Mouse (Mus musculus) lung, adult 2 months (tissue): ENCODE measurements around the gene 4933434E20Rik. TPM values are rescaled to one million over a fixed set of nuclear protein-coding genes. Genes with fewer than 3 reads are reported as not detected.

Experiments
- DNase-seq: peaks from one replicate; pipeline ENCODE4 v3.0.0; 2022
- H3K4me1 ChIP-seq: fragments of 200-500 bp; 2 replicates; pipeline ENCODE4 v1.6.1; 2011; ENCODE audit warnings: low read length; ENCODE audit not compliant: control insufficient read depth, insufficient read depth
- H3K4me3 ChIP-seq: fragments of 200-500 bp; replicated peaks from 2 replicates; pipeline ENCODE3; 2011; ENCODE audit warnings: low read depth, mild to moderate bottlenecking, control low read depth, low read length; ENCODE audit errors: extremely low read depth
- CTCF ChIP-seq: fragments of 200-500 bp; IDR thresholded peaks from 2 replicates; pipeline ENCODE4 v1.5.1; 2011; ENCODE audit warnings: mild to moderate bottlenecking, low read length, control low read depth; ENCODE audit not compliant: insufficient read depth
- POLR2A ChIP-seq: fragments of 200-500 bp; IDR thresholded peaks from 2 replicates; pipeline ENCODE4 v1.6.1; 2011; ENCODE audit warnings: low read depth, mild to moderate bottlenecking, control low read depth, low read length, borderline replicate concordance; ENCODE audit errors: extremely low read depth
- WGBS: fragments of 180-500 bp; shearing (Covaris S2); methylation state at CpG from one replicate; pipeline ENCODE4 v1.1.7; 2018; 5-methylcytosine and 5-hydroxymethylcytosine counted together
- polyA plus RNA-seq: library from polyadenylated mRNA; depleted of rRNA; stranded (reverse); fragments of >200 nt; gene quantifications from 2 replicates; pipeline ENCODE4 v1.2.3, GENCODE M21; 2012; rRNA removed

Gene 4933434E20Rik
- 34.7 and 47.4 TPM in 2 replicates for polyA plus RNA-seq

- TF ChIP-seq CTCF (no peak), POLR2A (0 out of 2 replicates have a peak, but pooled peaks have one; percentile 19)
- DNase-seq: no peak
- WGBS: under 1% methylated on average over 43 of the region's 43 CpGs
- peaks cover 17% of the 10 kb centered on the region for H3K4me1 ChIP-seq
- peak within 1 kb of the TSS; percentile 89 for H3K4me3 ChIP-seq
Observed at GRCm38 (mm10) chr3:90051441-90052350, at the start of gene 4933434E20Rik. 4933434E20Rik (plus strand) TSS chr3:90051636.

DNA sequence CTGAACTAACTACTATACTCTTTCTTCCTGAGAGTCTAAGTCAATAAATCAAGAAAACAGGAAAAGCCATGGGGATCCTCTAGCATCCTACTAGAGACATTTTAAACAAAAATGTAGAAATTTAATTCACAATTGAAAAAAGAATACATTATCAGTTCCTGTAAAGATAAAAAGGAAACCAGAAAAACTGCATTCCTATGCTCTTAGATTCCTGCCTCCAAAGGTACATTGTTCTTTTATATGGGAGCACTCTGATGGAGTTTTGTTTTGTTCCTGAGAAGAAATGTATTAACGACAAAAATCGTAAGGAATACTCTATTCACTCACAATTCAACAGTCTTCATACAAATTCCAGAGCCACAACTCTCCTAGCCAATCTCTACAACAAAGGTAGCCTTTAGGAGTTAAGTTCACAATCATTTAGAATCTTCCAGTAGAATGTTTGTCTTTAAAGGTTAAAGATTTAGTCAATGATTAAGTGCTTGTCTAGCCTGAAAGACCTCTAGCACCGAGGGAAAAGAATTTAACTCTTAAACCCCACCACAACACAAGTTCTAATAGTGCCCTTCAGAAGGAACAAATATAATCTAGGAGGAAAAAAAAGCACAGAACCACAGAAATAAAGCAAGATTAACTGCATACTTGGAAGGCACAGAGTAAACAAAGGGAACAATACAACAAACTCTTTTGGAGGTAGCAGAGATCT lies 47.2 kb upstream of the 4933434E20Rik start:
- 47% methylated on average over 3 of the region's 3 CpGs for WGBS
- Histone ChIP-seq H3K4me3 (no peak overlapping the region), H3K4me1 (no peaks in the 10 kb centered on the region)
- no peak for DNase-seq
- TF ChIP-seq POLR2A: no peak
- no peak for TF ChIP-seq CTCF

DNA sequence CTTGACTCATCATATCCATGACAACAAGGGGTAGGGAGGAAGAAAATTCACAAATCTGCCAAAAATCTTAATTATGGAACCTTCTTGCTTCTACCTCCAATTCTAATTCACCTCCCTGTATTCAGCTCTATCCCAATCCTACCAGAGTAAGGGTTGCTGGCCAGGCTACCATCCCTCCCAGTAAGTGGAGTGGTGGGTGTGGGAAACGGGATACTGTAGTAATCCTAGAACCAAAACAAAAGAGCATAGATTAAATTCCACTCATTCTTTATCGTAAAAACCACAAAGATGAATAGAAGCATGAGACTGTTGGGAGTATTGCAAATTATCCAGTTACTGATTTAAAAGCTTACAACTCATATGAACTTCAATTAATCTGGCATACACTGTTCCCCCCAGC lies 41.1 kb upstream of the 4933434E20Rik start:
- no peak for DNase-seq
- WGBS: 65% methylated on average over 2 of the region's 2 CpGs
- no peak overlapping the region for H3K4me3 ChIP-seq
- H3K4me1 ChIP-seq: no peaks in the 10 kb centered on the region
- TF ChIP-seq POLR2A (no peak), CTCF (no peak)

- TF ChIP-seq CTCF (no peak), POLR2A (no peak)
- Histone ChIP-seq H3K4me1 (no peaks in the 10 kb centered on the region), H3K4me3 (no peak overlapping the region)
- WGBS: 89% methylated on average over 4 of the region's 4 CpGs
- DNase-seq: no peak
Observed at GRCm38 (mm10) chr3:90016626-90017025, 34.8 kb upstream of the 4933434E20Rik start.

DNA sequence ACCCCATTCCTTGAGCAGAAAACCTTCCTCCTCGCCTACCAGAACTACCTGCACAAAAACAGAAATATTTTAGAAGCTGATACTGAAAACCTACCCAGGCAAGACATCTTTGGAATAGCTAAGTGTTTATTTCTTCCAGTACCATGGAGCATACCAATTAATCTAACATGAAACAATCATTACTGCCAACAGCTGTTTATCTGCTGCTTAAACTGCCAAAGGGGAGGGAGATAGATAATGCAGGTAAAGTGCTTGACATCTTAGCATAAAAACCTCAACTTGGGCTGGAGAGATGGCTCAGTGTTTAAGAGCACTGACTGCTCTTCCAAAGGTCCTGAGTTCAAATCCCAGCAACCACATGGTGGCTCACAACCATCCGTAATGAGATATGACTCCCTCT lies 16.8 kb upstream of the 4933434E20Rik start:
- H3K4me1 ChIP-seq: no peaks in the 10 kb centered on the region
- no peak for DNase-seq
- 93% methylated on average over 2 of the region's 2 CpGs for WGBS
- TF ChIP-seq POLR2A (no peak), CTCF (no peak)
- no peak overlapping the region for H3K4me3 ChIP-seq

DNA sequence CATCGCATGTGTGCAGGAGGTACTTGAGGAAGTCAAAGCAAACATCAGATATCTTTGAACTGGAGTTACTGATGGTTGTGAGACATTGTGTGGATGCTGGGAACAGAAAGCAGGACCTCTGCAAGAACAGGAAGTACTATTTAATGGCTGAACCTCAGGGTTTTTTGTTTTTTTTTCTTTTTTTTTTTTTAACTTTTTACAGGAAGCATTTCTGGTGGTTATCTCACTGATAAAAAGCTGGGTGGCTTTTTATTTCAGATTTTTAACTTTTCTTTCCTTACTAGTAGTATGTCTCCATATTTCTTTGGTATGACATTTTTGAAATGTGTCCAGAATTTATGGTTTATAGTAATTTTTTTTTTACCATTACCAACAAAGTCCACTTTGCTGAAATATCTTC lies 15.2 kb upstream of the 4933434E20Rik start:
- whole genome bisulfite sequencing: 87% methylated on average over 1 of the region's 1 CpGs
- TF ChIP-seq POLR2A (no peak), CTCF (no peak)
- no peaks in the 10 kb centered on the region for H3K4me1 ChIP-seq
- no peak overlapping the region for H3K4me3 ChIP-seq
- DNase-seq: no peak

DNA sequence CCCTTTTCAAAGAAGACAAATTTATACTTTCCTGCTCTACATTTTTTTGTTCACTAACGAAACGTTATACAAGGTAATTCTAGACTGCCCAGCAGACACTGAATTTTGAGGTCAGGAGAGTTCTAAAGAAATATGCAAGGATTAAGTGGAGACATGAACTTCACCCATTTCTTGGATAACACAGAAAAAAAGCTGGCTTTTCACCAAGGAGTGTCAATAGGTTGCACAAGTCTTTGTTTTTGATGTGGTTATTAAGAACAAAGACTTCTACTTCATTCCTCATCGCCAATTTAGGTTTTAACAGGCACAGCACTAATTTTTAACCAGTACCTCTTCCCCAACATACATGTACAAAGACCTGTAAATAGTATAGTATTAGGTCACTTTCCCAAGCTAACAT lies 1.7 kb upstream of the 4933434E20Rik start:
- H3K4me3 ChIP-seq: no peak overlapping the region
- WGBS: 17% methylated on average over 3 of the region's 3 CpGs
- no peak for DNase-seq

GRCm38 (mm10) chr3:90052351-90053241 lies 1.2 kb downstream of the 4933434E20Rik start, which contains the start of gene Ubap2l:
Ubap2l (minus strand) TSS chr3:90052628.
- WGBS: under 1% methylated on average over 65 of the region's 81 CpGs
- Histone ChIP-seq H3K4me1 (peaks cover 17% of the 10 kb centered on the region), H3K4me3 (peak within 1 kb of the TSS; percentile 98)
- DNase-seq: peak; percentile 88
- TF ChIP-seq POLR2A (peak; percentile 78; the same call in 1 of the 2 replicates), CTCF (no peak)

More for the DNA sequence above, 1.7 kb upstream of the 4933434E20Rik start:
- TF ChIP-seq CTCF: no peak
- no peak for TF ChIP-seq POLR2A
- peaks cover 17% of the 10 kb centered on the region for H3K4me1 ChIP-seq

DNA sequence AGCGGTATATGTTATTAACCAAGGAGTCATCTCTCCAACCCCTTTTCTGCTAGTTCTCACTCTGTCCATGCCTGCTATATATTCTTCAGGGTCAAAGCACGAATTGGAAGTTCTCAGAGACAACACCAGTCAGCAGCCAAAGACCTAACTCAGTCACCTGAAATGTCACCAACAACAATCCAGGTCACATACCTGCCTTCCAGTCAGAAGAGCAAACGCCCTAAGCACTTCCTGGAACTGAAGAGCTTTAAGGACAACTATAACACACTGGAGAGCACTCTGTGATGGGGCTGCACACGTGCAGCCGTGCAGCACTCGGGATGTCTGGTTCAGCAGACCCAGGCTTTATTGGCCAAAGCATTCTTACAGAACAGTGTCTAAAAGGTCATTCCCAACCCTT lies 10.1 kb downstream of the 4933434E20Rik start:
- no peak for DNase-seq
- 77% methylated on average over 6 of the region's 6 CpGs for WGBS
- Histone ChIP-seq H3K4me3 (no peak overlapping the region), H3K4me1 (no peaks in the 10 kb centered on the region)
- TF ChIP-seq CTCF (no peak), POLR2A (no peak)
